Mouse (Mus musculus) forelimb bud, embryonic 11.5 days (tissue): Measurements from ENCODE around the gene Atox1.

Source experiments
- DNase-seq: peaks from one replicate; pipeline ENCODE4 v3.0.0-alpha.2; 2012; ENCODE audit warnings: low read depth, low spot score

Atox1 gene

DNA sequence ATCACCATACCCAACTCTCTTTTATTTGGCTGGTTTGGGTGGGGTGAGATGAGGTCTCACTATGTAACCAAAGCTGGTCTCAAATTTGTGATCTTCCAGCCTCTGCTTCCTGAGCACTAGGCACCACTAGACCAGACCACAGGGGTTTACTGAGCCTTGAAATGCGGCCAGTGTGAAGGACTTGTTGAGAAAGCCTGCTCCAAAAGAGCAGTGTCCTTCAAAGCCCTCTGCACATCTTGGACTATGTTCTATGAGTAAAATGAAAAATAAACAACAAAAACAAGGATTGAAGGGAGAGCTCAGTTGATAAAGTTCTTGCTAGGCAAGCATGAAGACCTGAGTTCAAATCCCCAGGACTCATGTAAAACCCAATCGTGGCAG, 47.6 kb downstream of the Atox1 start:
- DNase-seq = no peak

DNA sequence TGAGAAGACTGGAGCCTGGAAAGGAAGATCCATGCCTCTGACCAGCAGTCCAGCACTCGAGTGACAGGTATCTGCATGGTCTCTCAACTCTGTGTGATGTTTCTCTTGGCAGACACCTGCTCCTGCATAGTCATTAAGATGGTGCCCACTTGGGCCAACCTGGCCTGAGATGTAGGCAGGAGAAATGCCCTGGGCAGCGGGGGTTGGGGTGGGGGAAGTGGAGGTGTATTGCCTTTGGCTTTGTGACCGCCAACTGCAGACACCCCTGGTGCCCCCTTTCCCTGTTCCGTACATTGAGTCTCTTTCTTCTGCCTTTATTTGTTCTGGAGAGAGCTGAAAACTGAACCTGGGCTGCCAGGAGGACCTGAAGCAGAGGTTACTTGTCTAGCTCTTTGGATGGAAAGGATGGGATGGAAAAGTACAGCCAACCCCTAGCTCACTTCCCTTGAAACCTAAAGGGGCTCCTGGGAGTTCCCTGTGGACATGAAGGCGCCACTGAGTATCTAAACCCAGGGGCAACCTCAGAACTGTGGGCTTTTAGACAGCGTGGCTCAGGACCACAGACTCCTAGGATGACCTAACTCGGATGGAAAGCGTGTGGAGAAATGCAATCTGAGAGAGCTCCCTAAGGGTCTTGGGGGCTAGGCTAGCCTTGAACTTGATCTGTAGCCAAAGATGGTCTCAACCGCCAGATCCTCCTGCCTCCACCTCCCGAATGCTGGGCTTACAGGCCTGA, 48.2 kb downstream of the Atox1 start:
- DNase-seq = no peak

DNA sequence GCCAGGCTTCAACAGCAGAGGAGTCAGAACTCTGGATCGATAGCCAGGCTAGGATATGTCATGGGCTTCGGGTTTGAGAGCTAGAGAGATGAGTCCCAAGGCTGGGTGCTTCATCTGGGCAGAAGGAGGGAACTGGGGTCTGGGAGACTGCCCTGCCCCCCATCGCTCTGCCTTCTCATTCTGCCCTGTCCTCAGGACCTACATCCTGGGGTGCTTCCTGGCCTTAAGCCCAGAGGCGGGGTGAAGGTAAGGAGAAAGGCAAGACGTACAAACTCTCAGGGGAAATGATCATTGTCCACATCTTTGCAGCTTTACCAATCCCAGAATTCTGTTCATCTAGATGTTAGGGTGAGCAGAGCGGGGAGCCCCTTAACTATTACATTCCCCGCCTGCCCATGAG, 49.0 kb downstream of the Atox1 start:
- no peak for DNase-seq

DNA sequence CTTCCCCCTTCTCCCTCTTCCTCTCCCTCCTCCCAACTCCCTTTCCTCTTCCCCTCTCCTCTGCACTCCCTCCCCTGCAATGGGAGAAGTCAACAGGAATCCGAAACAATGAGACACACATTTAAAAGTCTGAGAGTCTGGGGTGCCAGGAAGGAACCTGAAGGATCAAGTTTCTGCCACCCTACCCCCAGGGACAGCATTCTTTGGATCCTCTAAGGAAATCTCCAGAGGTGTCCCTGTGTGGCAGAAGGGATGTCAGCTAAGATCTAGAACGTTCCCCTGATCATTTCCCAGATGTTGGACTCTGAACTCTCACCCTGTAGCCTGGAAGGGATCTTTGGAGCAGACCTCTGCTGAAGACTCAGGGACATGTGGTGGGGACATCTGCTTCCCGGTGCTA, 50.5 kb downstream of the Atox1 start:
- DNase-seq = no peak

DNA sequence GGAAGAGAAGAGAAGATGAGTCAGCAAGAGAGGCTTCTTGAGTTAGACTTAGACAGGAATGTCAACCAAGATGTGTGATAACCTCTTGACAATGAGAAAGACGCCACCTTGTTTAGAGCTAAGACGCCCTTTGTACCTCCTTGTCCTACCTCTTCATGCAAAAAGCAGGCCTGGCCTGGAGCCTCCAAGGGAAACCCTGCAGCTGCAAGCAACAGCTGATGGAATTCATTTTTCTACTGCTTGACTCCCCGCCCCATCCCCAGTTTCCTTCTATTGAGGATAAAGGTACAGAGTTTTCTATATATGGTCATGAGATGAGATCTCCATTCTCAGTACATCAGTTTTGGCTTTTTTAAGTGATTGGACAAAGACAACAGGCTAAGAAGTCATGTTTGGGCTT, 51.0 kb downstream of the Atox1 start:
- DNase-seq = no peak

DNA sequence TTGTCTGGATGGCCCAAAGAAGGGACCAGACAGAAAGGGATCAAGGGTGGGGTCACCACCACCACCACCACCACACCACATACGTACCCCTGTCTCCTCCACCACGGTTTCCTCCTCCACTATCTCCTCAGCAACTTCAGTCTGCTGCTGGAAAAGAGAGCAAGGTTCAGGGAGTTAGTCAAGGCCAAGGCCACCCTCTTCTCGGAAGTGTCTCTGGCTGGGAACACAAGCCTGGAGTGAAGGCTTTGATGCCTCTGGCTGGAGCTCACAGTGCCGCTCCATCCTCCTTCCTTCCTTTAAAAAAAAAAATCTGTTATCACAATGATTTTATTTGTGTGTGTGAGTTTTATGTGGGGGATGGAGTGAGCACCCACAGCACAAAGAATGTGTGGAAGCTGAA, 53.9 kb downstream of the Atox1 start:
- DNase-seq = no peak

DNA sequence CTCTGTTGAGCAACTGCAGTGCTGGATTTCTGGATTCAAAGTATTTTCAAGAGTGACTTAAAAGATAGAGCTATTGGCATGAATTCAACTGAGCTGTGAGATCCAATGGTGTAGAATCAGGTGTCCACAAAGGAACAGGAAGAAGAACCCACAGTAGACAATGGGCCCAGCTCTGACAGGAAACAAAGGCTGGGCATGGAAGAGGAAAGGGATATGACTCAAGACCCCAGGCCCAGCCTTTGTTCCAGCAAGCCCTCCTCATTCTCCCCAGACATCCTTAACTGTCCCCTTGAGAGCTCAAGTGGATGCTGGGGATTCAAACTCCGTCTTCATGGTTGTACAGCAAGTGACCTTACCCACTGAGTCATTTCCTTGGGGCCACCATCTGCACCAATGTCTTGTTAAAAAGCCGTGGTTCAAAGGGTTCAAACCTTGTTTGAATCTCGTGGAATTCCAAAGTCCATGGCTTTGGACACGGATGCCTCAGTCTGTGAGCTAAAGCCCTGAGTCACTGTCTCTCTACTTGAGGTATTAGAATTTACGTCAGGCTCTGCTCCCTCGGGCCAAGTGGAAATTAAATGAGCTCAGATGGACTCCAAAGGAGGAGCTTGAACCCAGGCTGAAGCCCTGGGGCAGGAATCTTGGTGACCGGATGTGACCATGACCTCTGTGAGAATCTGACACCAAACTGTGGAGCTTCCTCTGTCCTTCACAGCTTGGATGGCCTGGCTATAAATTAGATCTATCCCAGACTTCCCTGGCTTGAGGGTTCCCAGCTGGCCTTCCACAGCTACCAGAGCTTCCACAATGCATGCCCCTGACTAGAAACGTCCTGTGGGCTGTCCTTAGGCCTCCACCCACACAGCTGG, 55.2 kb downstream of the Atox1 start:
- no peak for DNase-seq

DNA sequence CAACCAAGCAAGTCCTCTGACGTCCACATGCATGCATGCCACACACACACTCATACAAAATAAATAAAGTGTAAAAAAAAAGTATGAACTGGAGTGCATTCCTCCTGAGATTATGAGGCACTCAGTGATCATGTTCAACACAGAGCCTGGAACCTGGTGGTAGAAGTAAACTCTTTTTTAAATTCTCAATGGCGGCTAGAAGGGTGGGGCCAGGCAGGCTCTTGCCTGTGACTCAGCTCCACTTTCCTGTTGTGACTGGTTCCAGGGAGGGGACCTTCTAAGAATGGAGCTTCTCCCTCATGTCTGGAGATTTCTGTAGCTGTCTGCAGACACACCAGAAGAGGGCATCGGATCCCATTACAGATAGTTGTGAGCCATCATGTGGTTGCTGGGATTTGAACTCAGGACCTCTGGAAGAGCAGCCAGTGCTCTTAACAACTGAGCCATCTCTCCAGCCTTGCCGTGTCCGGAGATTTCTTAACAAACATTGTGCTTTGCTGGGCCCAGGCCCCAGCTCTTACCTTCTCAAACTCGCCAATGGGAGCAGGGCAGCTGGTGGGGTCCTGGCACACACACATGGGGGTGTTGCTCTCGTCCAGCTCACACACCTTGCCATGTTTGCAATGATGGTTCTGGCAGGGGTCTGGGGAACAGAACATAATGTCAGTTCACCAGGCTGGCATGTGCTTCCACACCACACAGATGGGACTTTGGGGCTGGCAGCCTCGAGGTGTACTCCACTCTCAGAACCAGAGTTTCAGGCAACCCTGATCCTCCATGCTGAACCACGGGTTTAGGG, 56.2 kb downstream of the Atox1 start:
- no peak for DNase-seq

DNA sequence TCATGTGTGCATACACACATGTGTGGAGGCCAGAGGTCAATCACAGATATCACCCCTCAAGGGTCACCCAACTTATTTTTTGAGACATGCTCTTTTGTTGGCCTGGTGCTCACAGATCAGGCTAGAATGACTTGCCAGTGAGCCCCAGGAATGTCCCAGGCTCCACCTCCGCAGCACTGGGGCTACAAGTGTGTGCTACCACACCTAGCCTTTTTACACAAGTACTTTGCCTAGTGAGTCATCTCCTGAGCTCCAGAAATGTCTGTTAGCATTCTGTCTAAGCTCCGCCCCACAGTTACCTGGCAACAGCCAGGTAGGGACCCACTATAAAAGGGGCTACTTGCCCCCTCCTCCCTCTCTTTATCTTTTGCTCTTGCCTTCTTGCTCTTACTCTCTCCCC, 60.2 kb downstream of the Atox1 start:
- DNase-seq = no peak

DNA sequence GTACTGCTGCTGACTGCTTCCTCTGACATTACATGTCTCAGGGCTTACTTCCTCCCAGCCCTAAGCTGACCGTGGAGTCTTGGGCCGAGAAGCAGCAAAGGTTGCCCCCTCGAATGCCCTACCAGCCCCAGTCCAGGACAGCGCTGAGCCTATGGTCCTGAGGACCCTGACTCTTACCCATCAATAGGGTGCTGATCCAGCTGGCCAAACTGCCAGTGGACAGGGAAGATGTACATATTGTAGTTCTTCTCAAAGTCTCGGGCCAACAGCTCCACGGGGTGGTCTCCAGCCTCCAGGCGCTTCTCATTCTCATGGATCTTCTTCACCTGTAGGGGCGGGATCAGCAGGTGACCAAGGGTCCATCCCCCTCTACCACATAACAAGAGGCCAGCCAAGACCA, 62.7 kb downstream of the Atox1 start:
- no peak for DNase-seq

DNA sequence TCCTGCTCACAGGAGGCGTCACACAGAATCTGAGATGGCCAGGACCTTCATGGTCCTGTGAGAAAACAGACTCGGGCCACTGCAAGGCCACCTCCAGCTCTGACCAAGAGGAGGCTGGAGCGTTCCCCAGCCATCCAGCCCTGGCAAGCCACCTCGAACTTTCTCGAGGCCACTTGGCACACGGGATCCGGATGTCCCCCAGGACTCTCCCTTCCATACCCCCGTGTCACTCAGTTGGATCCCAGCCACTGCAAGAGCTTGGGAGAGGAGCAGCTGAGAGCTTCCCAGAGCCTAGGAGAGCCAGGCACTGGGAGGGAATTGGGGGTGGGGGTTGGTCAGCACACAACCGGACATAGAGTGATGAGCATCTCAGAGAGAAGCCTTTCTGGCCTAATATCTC, 63.6 kb downstream of the Atox1 start:
- DNase-seq = no peak

DNA sequence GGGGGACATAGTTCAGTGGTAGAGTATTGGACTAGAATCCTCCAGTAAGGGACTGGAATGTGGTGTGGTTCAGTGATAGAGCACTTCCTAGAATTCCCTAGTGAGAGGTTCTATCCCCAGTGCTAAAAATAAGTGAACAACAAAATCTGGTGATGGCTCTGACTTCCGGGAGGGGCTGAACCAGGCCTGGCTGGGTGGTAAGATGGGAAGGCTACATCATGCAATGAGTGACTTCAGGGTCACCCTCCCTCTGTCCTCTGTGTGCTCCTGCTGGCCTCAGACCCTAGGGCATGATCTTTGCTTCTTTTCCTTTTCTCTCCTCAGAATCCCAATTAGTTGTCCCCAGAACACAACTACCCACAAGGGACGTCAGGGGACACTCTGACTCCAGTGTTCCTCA, 64.0 kb downstream of the Atox1 start:
- DNase-seq = no peak
